Mouse (Mus musculus): ENCODE measurements around the gene Arpp21. TPM values are rescaled to one million over a fixed set of nuclear protein-coding genes. Genes with fewer than 3 reads are reported as not detected.
"Not testable (repeated sequence)": the region's sequence is repeated elsewhere in the genome, so short reads cannot be mapped to it uniquely, and the experiment has no call there.

The Arpp21 gene
- polyA plus RNA-seq, 1 experiment from 2014 or later: 32.7 TPM

GRCm38 (mm10) chr9:112060696-112061425 lies 174.9 kb downstream of the Arpp21 start:
- ATAC-seq (ENCODE audit: low read depth) (no peak), DNase-seq (ENCODE audit: low spot score) (no peak)
- Histone ChIP-seq H3K9ac (ENCODE audit: low read depth, low read length) (no peak overlapping the region), H3K27ac (replicated peaks; ENCODE audit: low read depth, low read length) (no peak overlapping the region), H3K36me3 (ENCODE audit: control insufficient read depth, insufficient read depth, low read length) (no peaks in the 10 kb centered on the region), H3K4me1 (ENCODE audit: control insufficient read depth, insufficient read depth, low read length) (no peaks in the 10 kb centered on the region), H3K27me3 (replicated peaks; ENCODE audit: control insufficient read depth, insufficient read depth, low read length) (no peaks in the 10 kb centered on the region), H3K9me3 (ENCODE audit: control insufficient read depth, low read length) (no peaks in the 10 kb centered on the region), H3K4me2 (ENCODE audit: low read depth, low read length) (no peak overlapping the region), H3K4me3 (ENCODE audit: low read depth, low read length) (no peak overlapping the region)
- 65% methylated on average over 6 of the region's 6 CpGs for WGBS

- DNase-seq (ENCODE audit: low spot score) (no peak), ATAC-seq (ENCODE audit: low read depth) (no peak)
- Histone ChIP-seq H3K36me3 (ENCODE audit: control insufficient read depth, insufficient read depth, low read length) (no peaks in the 10 kb centered on the region), H3K4me1 (ENCODE audit: control insufficient read depth, insufficient read depth, low read length) (no peaks in the 10 kb centered on the region), H3K4me2 (ENCODE audit: low read depth, low read length) (no peak overlapping the region), H3K9me3 (ENCODE audit: control insufficient read depth, low read length) (no peaks in the 10 kb centered on the region), H3K27me3 (replicated peaks; ENCODE audit: control insufficient read depth, insufficient read depth, low read length) (no peaks in the 10 kb centered on the region), H3K27ac (replicated peaks; ENCODE audit: low read depth, low read length) (no peak overlapping the region), H3K9ac (ENCODE audit: low read depth, low read length) (no peak overlapping the region), H3K4me3 (ENCODE audit: low read depth, low read length) (no peak overlapping the region)
- WGBS: 68% methylated on average over 6 of the region's 6 CpGs
Measured at GRCm38 (mm10) chr9:112054807-112055381, 180.8 kb downstream of the Arpp21 start.

- no peak overlapping the region for H3K4me3 ChIP-seq (ENCODE audit: low read depth, low read length)
- WGBS: 76% methylated on average over 9 of the region's 9 CpGs
- H3K4me2 ChIP-seq (ENCODE audit: low read depth, low read length): no peak overlapping the region
- H3K27ac ChIP-seq (replicated peaks; ENCODE audit: low read depth, low read length): no peak overlapping the region
- H3K36me3 ChIP-seq (ENCODE audit: control insufficient read depth, insufficient read depth, low read length): no peaks in the 10 kb centered on the region
- no peaks in the 10 kb centered on the region for H3K4me1 ChIP-seq (ENCODE audit: control insufficient read depth, insufficient read depth, low read length)
- DNase-seq (ENCODE audit: low spot score) (no peak), ATAC-seq (ENCODE audit: low read depth) (no peak)
- H3K9ac ChIP-seq (ENCODE audit: low read depth, low read length): no peak overlapping the region
- no peaks in the 10 kb centered on the region for H3K27me3 ChIP-seq (replicated peaks; ENCODE audit: control insufficient read depth, insufficient read depth, low read length)
- no peaks in the 10 kb centered on the region for H3K9me3 ChIP-seq (ENCODE audit: control insufficient read depth, low read length)
Measured at GRCm38 (mm10) chr9:112047903-112048467, 187.8 kb downstream of the Arpp21 start.

- Histone ChIP-seq H3K9ac (ENCODE audit: low read depth, low read length) (no peak overlapping the region), H3K27ac (replicated peaks; ENCODE audit: low read depth, low read length) (no peak overlapping the region), H3K27me3 (replicated peaks; ENCODE audit: control insufficient read depth, insufficient read depth, low read length) (no peaks in the 10 kb centered on the region), H3K4me1 (ENCODE audit: control insufficient read depth, insufficient read depth, low read length) (no peaks in the 10 kb centered on the region), H3K9me3 (ENCODE audit: control insufficient read depth, low read length) (no peaks in the 10 kb centered on the region), H3K4me2 (ENCODE audit: low read depth, low read length) (no peak overlapping the region), H3K36me3 (ENCODE audit: control insufficient read depth, insufficient read depth, low read length) (no peaks in the 10 kb centered on the region), H3K4me3 (ENCODE audit: low read depth, low read length) (no peak overlapping the region)
- 74% methylated on average over 1 of the region's 1 CpGs for WGBS
- peak; percentile 71 for ATAC-seq (ENCODE audit: low read depth)
- DNase-seq (ENCODE audit: low spot score): peak; percentile 51
Measured at GRCm38 (mm10) chr9:112040566-112040965, 195.2 kb downstream of the Arpp21 start.

GRCm38 (mm10) chr9:112037732-112038131 lies 198.0 kb downstream of the Arpp21 start:
- H3K4me2 ChIP-seq (ENCODE audit: low read depth, low read length): no peak overlapping the region
- H3K27me3 ChIP-seq (replicated peaks; ENCODE audit: control insufficient read depth, insufficient read depth, low read length): no peaks in the 10 kb centered on the region
- no peaks in the 10 kb centered on the region for H3K9me3 ChIP-seq (ENCODE audit: control insufficient read depth, low read length)
- no peaks in the 10 kb centered on the region for H3K4me1 ChIP-seq (ENCODE audit: control insufficient read depth, insufficient read depth, low read length)
- ATAC-seq (ENCODE audit: low read depth): peak; percentile 53; the same call in 1 of the 2 replicates
- WGBS: 40% methylated on average over 9 of the region's 9 CpGs
- DNase-seq (ENCODE audit: low spot score): peak; percentile 69
- no peak overlapping the region for H3K4me3 ChIP-seq (ENCODE audit: low read depth, low read length)
- H3K9ac ChIP-seq (ENCODE audit: low read depth, low read length): no peak overlapping the region
- no peak overlapping the region for H3K27ac ChIP-seq (replicated peaks; ENCODE audit: low read depth, low read length)
- no peaks in the 10 kb centered on the region for H3K36me3 ChIP-seq (ENCODE audit: control insufficient read depth, insufficient read depth, low read length)

- H3K4me2 ChIP-seq (ENCODE audit: low read depth, low read length); H3K9ac ChIP-seq (ENCODE audit: low read depth, low read length); H3K27ac ChIP-seq (replicated peaks; ENCODE audit: low read depth, low read length); DNase-seq (ENCODE audit: low spot score); H3K27me3 ChIP-seq (replicated peaks; ENCODE audit: control insufficient read depth, insufficient read depth, low read length); H3K4me3 ChIP-seq (ENCODE audit: low read depth, low read length); ATAC-seq (ENCODE audit: low read depth); H3K9me3 ChIP-seq (ENCODE audit: control insufficient read depth, low read length); H3K4me1 ChIP-seq (ENCODE audit: control insufficient read depth, insufficient read depth, low read length); H3K36me3 ChIP-seq (ENCODE audit: control insufficient read depth, insufficient read depth, low read length): not testable (repeated sequence)
- 31% methylated on average over 2 of the region's 10 CpGs for WGBS
Measured at GRCm38 (mm10) chr9:112033840-112034239, 201.9 kb downstream of the Arpp21 start.

GRCm38 (mm10) chr9:112032169-112032568 lies 203.6 kb downstream of the Arpp21 start:
- Histone ChIP-seq H3K27me3 (replicated peaks; ENCODE audit: control insufficient read depth, insufficient read depth, low read length) (no peaks in the 10 kb centered on the region), H3K9ac (ENCODE audit: low read depth, low read length) (no peak overlapping the region), H3K9me3 (ENCODE audit: control insufficient read depth, low read length) (no peaks in the 10 kb centered on the region), H3K4me2 (ENCODE audit: low read depth, low read length) (no peak overlapping the region), H3K4me1 (ENCODE audit: control insufficient read depth, insufficient read depth, low read length) (no peaks in the 10 kb centered on the region), H3K27ac (replicated peaks; ENCODE audit: low read depth, low read length) (no peak overlapping the region), H3K4me3 (ENCODE audit: low read depth, low read length) (no peak overlapping the region), H3K36me3 (ENCODE audit: control insufficient read depth, insufficient read depth, low read length) (no peaks in the 10 kb centered on the region)
- no peak for DNase-seq (ENCODE audit: low spot score)
- 79% methylated on average over 7 of the region's 7 CpGs for WGBS
- ATAC-seq (ENCODE audit: low read depth): no peak

- Histone ChIP-seq H3K4me1 (ENCODE audit: control insufficient read depth, insufficient read depth, low read length) (no peaks in the 10 kb centered on the region), H3K4me2 (ENCODE audit: low read depth, low read length) (no peak overlapping the region), H3K27ac (replicated peaks; ENCODE audit: low read depth, low read length) (no peak overlapping the region), H3K9me3 (ENCODE audit: control insufficient read depth, low read length) (no peaks in the 10 kb centered on the region), H3K4me3 (ENCODE audit: low read depth, low read length) (no peak overlapping the region), H3K9ac (ENCODE audit: low read depth, low read length) (no peak overlapping the region), H3K27me3 (replicated peaks; ENCODE audit: control insufficient read depth, insufficient read depth, low read length) (no peaks in the 10 kb centered on the region), H3K36me3 (ENCODE audit: control insufficient read depth, insufficient read depth, low read length) (no peaks in the 10 kb centered on the region)
- peak; percentile 80 for DNase-seq (ENCODE audit: low spot score)
- WGBS: 67% methylated on average over 8 of the region's 8 CpGs
- ATAC-seq (ENCODE audit: low read depth): peak; percentile 91
Measured at GRCm38 (mm10) chr9:112023562-112024015, 212.1 kb downstream of the Arpp21 start.

Measured in embryonic facial prominence, embryonic 14.5 days (tissue).